Mouse (Mus musculus) kidney, embryonic 16.5 days (tissue): ENCODE data around the gene Arpc5. TPM values are rescaled to one million over a fixed set of nuclear protein-coding genes. Genes with fewer than 3 reads are reported as not detected.

Experiments
- ATAC-seq: fragments of 200-750 bp; cut with Nextera tagmentation; 2 replicates; pipeline ENCODE4 v1.8.0; 2017; ENCODE audit warnings: moderate TSS enrichment; ENCODE audit not compliant: low FRiP score, low TSS enrichment
- H3K27ac ChIP-seq: fragments of 300-500 bp; sonication (generic); 2 replicates; pipeline ENCODE4 v1.5.1; 2014; ENCODE audit warnings: low read length
- H3K27me3 ChIP-seq: fragments of 300-500 bp; sonication (generic); 2 replicates; pipeline ENCODE4 v1.6.1; 2014; ENCODE audit warnings: low read length, control low read depth, mixed read lengths; ENCODE audit not compliant: insufficient read depth
- H3K36me3 ChIP-seq: fragments of 300-500 bp; sonication (generic); 2 replicates; pipeline ENCODE4 v1.6.1; 2014; ENCODE audit warnings: low read length, control low read depth, mixed read lengths; ENCODE audit not compliant: insufficient read depth
- H3K4me1 ChIP-seq: fragments of 300-500 bp; sonication (generic); 2 replicates; pipeline ENCODE4 v1.6.1; 2014; ENCODE audit warnings: low read length, control low read depth, mixed read lengths; ENCODE audit not compliant: insufficient read depth
- H3K4me2 ChIP-seq: fragments of 300-500 bp; sonication (generic); replicated peaks from 2 replicates; pipeline ENCODE4 v1.6.1; 2014; ENCODE audit warnings: low read depth, low read length
- H3K4me3 ChIP-seq: fragments of 300-500 bp; sonication (generic); 2 replicates; pipeline ENCODE4 v1.5.1; 2014; ENCODE audit warnings: mild to moderate bottlenecking, low read length
- H3K9ac ChIP-seq: fragments of 300-500 bp; sonication (generic); replicated peaks from 2 replicates; pipeline ENCODE4 v1.6.1; 2014; ENCODE audit warnings: low read length
- H3K9me3 ChIP-seq: fragments of 300-500 bp; sonication (generic); 2 replicates; pipeline ENCODE4 v1.6.1; 2016; ENCODE audit warnings: low read length, control low read depth
- WGBS: fragments of 180-500 bp; shearing (Covaris S2); extraction: QIAGEN DNeasy Blood & Tissue Kit; methylation state at CpG from one replicate; pipeline ENCODE4 v1.1.7; 2014; 5-methylcytosine and 5-hydroxymethylcytosine counted together
- polyA plus RNA-seq: library from polyadenylated mRNA; unstranded; fragments of >200 nt; fragmentation: Nextera tagmentation; extraction: Ambion mirVana; gene quantifications from 2 replicates; pipeline ENCODE4 v1.2.1, GENCODE M21; 2015

Arpc5 gene
- 239 and 252 TPM in 2 replicates for polyA plus RNA-seq

GRCm38 (mm10) chr1:152766032-152766772, at the start of gene Arpc5, which contains the start of gene Rgl1:
Gene Arpc5 (plus strand): TSS chr1:152766542.
Gene Rgl1 (minus strand): TSS chr1:152766351.
- Histone ChIP-seq H3K4me1 (peaks cover 12% of the 10 kb centered on the region; the same call in 1 of the 2 replicates), H3K27me3 (peaks cover 9% of the 10 kb centered on the region), H3K27ac (peak within 1 kb of the TSS; percentile 89), H3K4me2 (peak within 1 kb of the TSS; percentile 97), H3K36me3 (peaks cover 11% of the 10 kb centered on the region), H3K4me3 (peak within 1 kb of the TSS; percentile 98), H3K9me3 (no peaks in the 10 kb centered on the region), H3K9ac (peak within 1 kb of the TSS; percentile 97)
- ATAC-seq = peak; percentile 99
- WGBS = under 1% methylated on average over 85 of the region's 86 CpGs

- ATAC-seq = no peak
- Histone ChIP-seq H3K4me2 (no peak overlapping the region), H3K9me3 (no peaks in the 10 kb centered on the region), H3K4me1 (no peaks in the 10 kb centered on the region), H3K36me3 (no peaks in the 10 kb centered on the region), H3K9ac (no peak overlapping the region), H3K27ac (no peak overlapping the region), H3K4me3 (no peak overlapping the region), H3K27me3 (no peaks in the 10 kb centered on the region)
- WGBS = 85% methylated on average over 1 of the region's 1 CpGs
Measured at GRCm38 (mm10) chr1:152717329-152717728, 49.0 kb upstream of the Arpc5 start.

GRCm38 (mm10) chr1:152718200-152718599, 48.1 kb upstream of the Arpc5 start:
- WGBS = 59% methylated on average over 6 of the region's 6 CpGs
- no peaks in the 10 kb centered on the region for H3K36me3 ChIP-seq
- H3K4me3 ChIP-seq = no peak overlapping the region
- no peak overlapping the region for H3K9ac ChIP-seq
- H3K27me3 ChIP-seq = no peaks in the 10 kb centered on the region
- no peak overlapping the region for H3K4me2 ChIP-seq
- no peaks in the 10 kb centered on the region for H3K4me1 ChIP-seq
- no peak overlapping the region for H3K27ac ChIP-seq
- no peaks in the 10 kb centered on the region for H3K9me3 ChIP-seq
- ATAC-seq = no peak

- H3K4me2 ChIP-seq = no peak overlapping the region
- H3K36me3 ChIP-seq = no peaks in the 10 kb centered on the region
- ATAC-seq = no peak
- no peak overlapping the region for H3K27ac ChIP-seq
- no peak overlapping the region for H3K9ac ChIP-seq
- no peaks in the 10 kb centered on the region for H3K4me1 ChIP-seq
- no peak overlapping the region for H3K4me3 ChIP-seq
- no peaks in the 10 kb centered on the region for H3K9me3 ChIP-seq
- 76% methylated on average over 4 of the region's 4 CpGs for WGBS
- no peaks in the 10 kb centered on the region for H3K27me3 ChIP-seq
Measured at GRCm38 (mm10) chr1:152720969-152721368, 45.4 kb upstream of the Arpc5 start.

GRCm38 (mm10) chr1:152721535-152722198, 44.7 kb upstream of the Arpc5 start:
- ATAC-seq = no peak

GRCm38 (mm10) chr1:152724286-152724685, 42.1 kb upstream of the Arpc5 start:
- Histone ChIP-seq H3K36me3 (no peaks in the 10 kb centered on the region), H3K9me3 (no peaks in the 10 kb centered on the region), H3K9ac (no peak overlapping the region), H3K27me3 (no peaks in the 10 kb centered on the region), H3K4me1 (no peaks in the 10 kb centered on the region), H3K4me2 (no peak overlapping the region), H3K4me3 (no peak overlapping the region), H3K27ac (no peak overlapping the region)
- no peak for ATAC-seq

More at GRCm38 (mm10) chr1:152721535-152722198, 44.7 kb upstream of the Arpc5 start:
- 90% methylated on average over 11 of the region's 11 CpGs for WGBS
- Histone ChIP-seq H3K27ac (no peak overlapping the region), H3K9me3 (no peaks in the 10 kb centered on the region), H3K4me2 (no peak overlapping the region), H3K27me3 (no peaks in the 10 kb centered on the region), H3K4me1 (no peaks in the 10 kb centered on the region), H3K36me3 (no peaks in the 10 kb centered on the region), H3K4me3 (no peak overlapping the region), H3K9ac (no peak overlapping the region)

GRCm38 (mm10) chr1:152726095-152726494, 40.2 kb upstream of the Arpc5 start:
- no peak for ATAC-seq
- Histone ChIP-seq H3K9ac (no peak overlapping the region), H3K4me1 (no peaks in the 10 kb centered on the region), H3K4me3 (no peak overlapping the region), H3K36me3 (no peaks in the 10 kb centered on the region), H3K27ac (no peak overlapping the region), H3K4me2 (no peak overlapping the region), H3K27me3 (no peaks in the 10 kb centered on the region), H3K9me3 (no peaks in the 10 kb centered on the region)
- 74% methylated on average over 3 of the region's 3 CpGs for WGBS

DNA sequence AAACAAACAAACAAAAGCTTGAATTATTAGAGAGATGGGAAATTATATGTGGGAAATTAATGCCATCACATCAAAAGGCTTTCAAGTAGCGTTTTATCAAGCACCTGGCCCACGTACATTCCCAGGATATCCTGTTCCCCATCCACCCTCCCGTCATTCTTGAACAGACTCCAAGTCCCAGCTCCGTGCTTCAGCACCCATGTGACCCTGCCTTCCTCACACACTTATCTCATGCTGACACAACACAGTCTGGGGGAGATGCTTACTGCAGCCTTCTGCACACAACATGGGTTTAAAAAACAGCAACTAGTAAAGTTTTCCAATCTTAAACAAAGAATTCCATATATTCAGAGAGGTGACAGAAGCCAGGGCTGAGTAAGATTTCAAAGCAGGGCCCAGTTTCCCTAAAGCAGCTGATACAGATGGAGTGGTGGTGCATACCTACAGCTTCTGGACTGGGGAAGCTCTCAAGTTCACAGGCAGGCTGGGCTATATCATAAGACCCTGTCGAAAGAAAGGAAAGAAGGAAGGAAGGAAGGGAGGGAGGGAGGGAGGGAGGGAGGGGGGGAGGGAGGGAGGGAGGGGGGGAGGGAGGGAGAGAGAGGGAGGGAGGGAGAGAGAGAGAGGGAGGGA, 38.6 kb upstream of the Arpc5 start:
- H3K4me1 ChIP-seq = no peaks in the 10 kb centered on the region
- WGBS = 27% methylated on average over 4 of the region's 5 CpGs
- H3K4me2 ChIP-seq = no peak overlapping the region
- H3K36me3 ChIP-seq = no peaks in the 10 kb centered on the region
- no peaks in the 10 kb centered on the region for H3K27me3 ChIP-seq
- H3K27ac ChIP-seq = no peak overlapping the region
- H3K4me3 ChIP-seq = no peak overlapping the region
- H3K9ac ChIP-seq = no peak overlapping the region
- H3K9me3 ChIP-seq = no peaks in the 10 kb centered on the region
- ATAC-seq = no peak

GRCm38 (mm10) chr1:152738793-152739192, 27.5 kb upstream of the Arpc5 start:
- no peak for ATAC-seq
- no peaks in the 10 kb centered on the region for H3K27me3 ChIP-seq
- no peaks in the 10 kb centered on the region for H3K9me3 ChIP-seq
- H3K4me1 ChIP-seq = no peaks in the 10 kb centered on the region
- H3K4me2 ChIP-seq = no peak overlapping the region
- H3K36me3 ChIP-seq = no peaks in the 10 kb centered on the region
- H3K4me3 ChIP-seq = no peak overlapping the region
- 79% methylated on average over 9 of the region's 9 CpGs for WGBS
- H3K27ac ChIP-seq = no peak overlapping the region
- H3K9ac ChIP-seq = no peak overlapping the region

DNA sequence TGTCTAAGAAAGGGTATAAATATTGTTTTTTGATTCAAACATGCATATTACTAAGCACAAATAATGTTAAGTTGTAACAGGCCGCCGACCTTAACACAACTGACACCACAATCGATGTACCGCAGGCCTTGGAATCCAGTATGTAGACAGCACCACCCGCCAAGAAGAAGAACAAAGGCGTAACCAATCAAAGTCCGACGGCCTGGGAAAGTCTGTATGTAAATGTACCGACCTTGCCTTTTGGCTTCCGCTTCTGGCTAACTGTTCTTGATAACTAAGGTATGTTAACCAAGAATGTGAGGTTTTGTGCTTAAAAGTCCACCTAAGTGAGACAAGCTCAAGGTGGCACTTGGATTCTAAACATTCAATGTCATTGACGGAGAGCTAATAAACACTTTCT, 27.0 kb upstream of the Arpc5 start:
- Histone ChIP-seq H3K4me1 (no peaks in the 10 kb centered on the region), H3K4me3 (no peak overlapping the region), H3K4me2 (no peak overlapping the region), H3K36me3 (no peaks in the 10 kb centered on the region), H3K9ac (no peak overlapping the region), H3K27me3 (no peaks in the 10 kb centered on the region), H3K27ac (no peak overlapping the region), H3K9me3 (no peaks in the 10 kb centered on the region)
- WGBS = 90% methylated on average over 11 of the region's 11 CpGs
- no peak for ATAC-seq
